Mouse (Mus musculus) liver, adult 10 weeks (tissue): ENCODE results near the gene Emc9. TPM values are rescaled to one million over a fixed set of nuclear protein-coding genes. Genes with fewer than 3 reads are reported as not detected.

Experiments used
- polyA plus RNA-seq: library from polyadenylated mRNA; stranded (reverse); fragments of 350-450 nt; fragmentation: Illumina TruSeq; extraction: RNeasy Lipid Tissue Mini Kit (QIAGEN cat#74804); gene quantifications from one replicate; pipeline ENCODE4 v1.2.3, GENCODE M21; 2014; ENCODE audit warnings: low read depth, low replicate concordance

The Emc9 gene
- polyA plus RNA-seq, result 9.1 TPM

GRCm38 (mm10) chr14:55584702-55585565, at the start of gene Emc9:
TSS of gene Emc9 (minus strand) at chr14:55585302.

DNA sequence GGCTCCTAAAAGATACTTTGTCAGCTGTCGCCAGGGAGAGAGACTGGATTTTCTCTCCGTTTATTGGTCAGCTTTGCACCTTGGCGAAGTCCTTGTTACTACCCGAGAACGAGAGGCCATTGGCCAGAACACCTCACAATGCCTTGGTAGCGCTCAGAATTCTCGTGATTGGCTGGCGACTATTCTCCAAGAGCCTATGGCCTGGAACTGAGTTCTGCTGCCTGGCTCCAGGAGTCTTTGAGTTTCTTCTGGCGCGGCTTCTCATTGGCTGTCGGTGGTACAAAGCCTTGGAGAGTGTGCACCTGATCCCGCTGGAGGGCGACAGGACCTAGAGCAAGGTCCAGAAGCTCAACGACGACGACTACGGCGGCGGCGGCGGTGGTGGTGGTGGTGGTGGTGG, 32.7 kb upstream of the Emc9 start, which contains the start of gene Rec8:
Gene Rec8 (plus strand): TSS at position 216 of the 400 bp plus-strand sequence.

DNA sequence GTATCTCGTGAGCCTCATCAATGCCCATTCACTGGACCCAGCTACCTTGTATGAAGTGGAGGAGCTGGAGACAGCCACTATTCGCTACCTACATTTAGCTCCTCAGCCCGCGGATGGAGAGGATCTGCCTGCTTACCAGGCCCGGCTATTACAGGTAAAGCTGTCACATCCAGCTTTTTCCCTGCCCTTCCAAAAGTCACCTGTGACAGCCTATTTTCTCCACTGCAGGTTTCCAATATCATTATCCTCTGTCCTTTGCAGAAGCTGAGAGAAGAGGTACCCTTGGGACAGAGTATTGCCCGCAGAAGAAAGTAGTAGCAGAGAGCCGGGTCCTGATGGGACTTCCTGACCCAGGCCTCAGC, 18.1 kb upstream of the Emc9 start, which contains the start of gene Irf9:
Gene Irf9 (plus strand): TSS at position 301 of the 362 bp plus-strand sequence.

DNA sequence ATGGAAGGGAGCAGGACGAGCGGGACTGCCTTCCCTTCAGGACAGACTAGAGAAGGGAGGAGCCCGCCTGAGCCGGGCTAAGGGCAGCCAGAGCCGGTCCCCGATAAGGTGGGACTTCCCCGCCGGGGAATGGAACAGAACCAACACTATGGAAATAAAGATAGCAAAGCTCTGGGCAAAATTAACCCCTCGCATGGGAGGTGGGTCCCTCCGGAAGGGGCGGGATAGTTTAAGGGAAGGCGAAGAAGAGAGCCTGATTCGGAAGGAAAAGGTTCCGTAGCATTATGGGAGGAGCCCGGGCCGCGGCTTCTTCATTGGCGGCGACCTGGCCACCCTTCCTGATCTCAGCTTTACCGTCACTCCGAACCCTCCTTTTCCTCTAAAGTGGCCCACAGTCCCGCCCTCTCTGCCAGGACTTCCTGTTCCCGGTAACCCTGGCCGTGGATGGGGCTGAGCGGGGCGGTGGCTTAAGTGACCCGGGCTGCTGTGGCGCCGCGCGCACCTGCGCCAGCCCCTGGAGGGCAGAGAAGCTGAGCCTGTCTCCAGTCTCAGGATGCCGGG, 6.3 kb upstream of the Emc9 start, which contains the start of gene Rnf31:
Gene Rnf31 (plus strand): TSS at position 378 of the 561 bp plus-strand sequence.

DNA sequence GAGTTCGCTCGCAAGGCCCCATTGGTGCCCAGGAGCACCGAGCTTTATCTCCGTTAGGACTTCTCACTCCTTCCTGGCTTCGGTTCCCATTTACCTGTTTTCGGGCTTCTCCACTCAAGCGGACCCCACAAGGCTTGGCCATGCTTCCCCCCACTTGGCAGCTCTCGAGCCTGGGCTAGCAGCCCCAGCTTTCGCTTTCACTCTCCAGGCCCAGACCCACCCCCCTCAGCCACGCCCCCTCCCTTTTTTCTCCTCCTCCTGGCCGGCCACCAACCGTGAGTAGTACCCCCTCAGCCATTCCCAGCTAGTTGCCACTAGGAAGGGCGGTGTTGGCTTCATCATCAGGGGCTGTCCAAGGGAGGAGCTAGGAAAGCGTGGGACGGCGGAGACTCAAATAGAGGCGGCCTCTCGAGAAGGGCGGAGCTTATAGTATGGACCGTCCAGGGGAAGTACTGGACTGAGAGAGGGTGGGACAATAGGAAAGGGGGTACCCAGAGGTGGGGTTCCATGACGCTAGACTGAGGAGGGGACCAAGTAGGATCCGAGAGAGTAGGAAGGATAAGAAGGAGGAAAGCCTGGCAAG, 5.7 kb upstream of the Emc9 start, which contains the start of gene Psme2:
Gene Psme2 (minus strand): TSS at position 366 of the 583 bp plus-strand sequence.

DNA sequence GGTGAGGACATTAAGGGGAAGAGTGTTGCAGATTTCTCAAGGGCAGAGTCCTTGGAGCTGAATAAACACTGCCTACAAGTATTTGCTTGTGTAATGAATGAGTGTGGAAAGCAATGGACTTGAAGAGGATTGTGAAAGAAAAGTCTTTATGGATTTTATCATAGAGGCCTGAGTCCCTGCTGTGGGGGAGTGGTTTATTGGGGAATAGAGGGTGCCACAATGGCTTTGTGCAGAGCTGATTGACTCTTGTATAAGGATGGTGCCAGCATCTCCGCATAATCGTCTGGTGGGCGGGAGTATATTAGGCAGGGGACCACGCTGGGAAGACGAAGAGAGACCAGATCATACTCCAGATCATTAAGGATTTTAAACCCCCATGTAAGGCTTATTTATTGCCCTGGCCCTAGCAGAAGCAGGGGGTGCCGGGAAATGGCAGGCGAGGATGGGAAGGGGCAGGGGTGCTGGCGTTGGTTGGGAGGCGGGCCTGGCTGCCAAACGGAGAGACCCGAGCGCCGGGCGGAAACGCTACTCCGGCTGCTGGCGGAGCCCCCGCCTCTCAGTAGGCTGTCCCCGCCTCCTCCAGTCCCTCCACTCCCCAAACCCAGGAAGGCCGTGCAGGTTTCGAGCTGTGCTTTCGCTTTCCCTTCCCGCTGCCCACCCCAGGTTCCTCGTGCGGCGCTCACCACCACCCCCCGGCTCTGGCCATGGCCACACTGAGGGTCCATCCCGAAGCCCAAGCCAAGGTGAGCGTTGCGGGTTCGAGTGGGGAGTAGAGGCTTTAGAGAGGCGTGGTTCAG, 7.0 kb downstream of the Emc9 start, which contains the start of gene Psme1:
Gene Psme1 (plus strand): TSS at position 253 of the 797 bp plus-strand sequence.

DNA sequence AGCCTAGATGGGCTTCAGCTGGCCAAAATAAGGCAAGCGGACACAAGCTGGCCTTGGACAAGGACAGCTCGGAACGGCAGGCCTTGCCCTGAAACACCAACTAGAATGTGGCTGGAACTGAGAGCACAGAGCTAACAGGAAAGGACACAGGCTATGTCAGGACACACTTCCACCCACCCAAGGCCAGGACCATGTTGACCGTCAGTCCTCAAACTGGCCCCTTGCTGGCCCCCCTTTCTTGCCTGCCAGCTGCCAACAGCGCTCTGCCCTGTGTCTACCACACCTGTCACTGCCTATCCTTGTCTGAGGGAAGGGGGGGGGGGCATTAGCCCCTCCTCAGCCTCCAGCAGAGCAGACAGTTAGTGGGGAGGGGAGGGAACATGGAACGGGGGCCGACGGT, 9.8 kb downstream of the Emc9 start, which contains the start of gene Fitm1:
Gene Fitm1 (plus strand): TSS at position 316 of the 400 bp plus-strand sequence.

DNA sequence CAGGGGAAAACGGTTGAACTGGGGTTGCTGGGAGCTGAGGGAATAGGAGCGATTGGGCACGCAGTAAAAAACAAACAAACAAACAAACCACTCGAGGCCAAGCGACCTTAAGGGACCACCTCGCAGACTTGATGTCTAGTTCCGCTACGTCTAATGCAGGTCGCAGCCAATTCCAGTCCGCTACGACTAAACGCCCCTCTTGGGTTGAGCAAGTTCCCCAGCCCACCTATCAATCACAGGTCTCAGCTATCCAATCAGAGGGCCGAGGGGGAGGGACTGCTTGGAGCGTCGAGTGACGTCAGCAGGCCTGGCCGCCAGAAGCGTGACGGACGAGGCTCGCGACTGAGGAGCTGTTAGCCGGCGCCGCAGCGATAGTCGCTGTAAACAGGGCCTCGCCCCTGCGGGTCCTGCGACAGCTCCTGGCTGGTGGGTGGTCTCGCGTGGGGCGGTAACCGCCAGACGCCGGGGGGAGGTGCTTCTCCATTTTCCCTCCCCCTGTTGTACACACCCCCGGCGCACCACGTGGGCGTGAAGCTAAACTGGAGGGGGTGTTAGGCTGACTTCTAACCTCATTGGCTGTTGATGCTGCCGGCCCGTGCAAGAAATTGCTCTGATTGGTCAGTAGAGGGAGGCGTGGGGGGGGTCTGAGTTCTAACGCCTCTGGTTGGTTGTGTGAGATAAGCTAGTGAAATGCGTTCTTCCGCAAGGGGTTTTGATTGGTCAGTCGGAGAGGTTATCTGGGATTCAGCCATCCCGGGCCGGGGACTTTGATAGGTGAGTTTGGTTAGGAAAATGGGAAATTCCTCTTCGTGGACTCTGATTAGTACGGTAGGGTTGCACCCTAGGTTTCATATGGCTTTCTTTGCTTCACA, 24.7 kb downstream of the Emc9 start, which contains the start of gene A730061H03Rik:
Gene A730061H03Rik (minus strand): TSS at position 205 of the 872 bp plus-strand sequence.

GRCm38 (mm10) chr14:55559799-55560201, 25.3 kb downstream of the Emc9 start, which contains the start of gene Dcaf11:
TSS of gene Dcaf11 (plus strand) at chr14:55560006.

DNA sequence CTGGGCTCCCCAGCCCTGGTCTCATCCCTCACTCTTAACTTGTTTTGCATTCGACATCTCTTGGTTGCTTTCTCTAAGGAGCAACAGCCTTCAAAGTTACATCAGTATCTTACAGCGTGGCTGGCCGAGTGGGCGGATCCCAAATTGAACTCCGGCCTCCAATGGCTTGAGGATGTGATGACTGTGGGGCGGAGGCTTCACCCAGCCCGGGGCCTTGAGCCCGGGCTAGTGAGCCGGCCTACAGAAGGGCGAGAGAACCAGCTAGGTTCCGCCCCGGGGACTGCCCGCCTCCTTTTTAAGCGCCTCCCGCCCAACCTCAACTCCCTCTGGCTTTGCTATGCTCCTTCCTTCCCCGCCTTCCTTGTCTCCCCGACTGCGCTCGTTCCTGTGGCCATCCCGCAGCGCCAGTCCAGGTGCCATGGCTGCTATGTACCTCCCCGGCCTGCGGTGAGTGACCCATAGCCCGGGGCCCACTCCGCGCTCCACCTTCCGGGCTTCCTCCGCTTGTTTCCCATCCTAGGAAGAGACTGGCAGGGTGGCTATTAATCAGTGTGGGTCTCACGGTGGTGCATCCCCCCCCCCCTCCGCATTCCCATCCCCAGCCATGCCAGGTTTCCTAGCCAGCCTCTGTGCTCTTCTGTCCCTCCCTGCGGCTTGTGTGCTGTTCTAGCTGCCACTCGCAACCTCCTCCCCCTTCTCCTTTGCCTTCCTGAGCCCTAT, 44.9 kb downstream of the Emc9 start, which contains the start of gene Pck2:
Gene Pck2 (plus strand): TSS at position 200 of the 720 bp plus-strand sequence.

Other genes starting within 250 kb of the Emc9 start
- gene Dhrs4, start 106.5 kb downstream of the Emc9 start, polyA plus RNA-seq, result 110 TPM
- gene Carmil3, start 94.7 kb downstream of the Emc9 start, polyA plus RNA-seq, result not detected
- not detected for gene Cpne6, start 74.9 kb downstream of the Emc9 start, polyA plus RNA-seq
- not detected for gene Nrl, start 60.3 kb downstream of the Emc9 start, polyA plus RNA-seq
- gene Pck2, start 45.0 kb downstream of the Emc9 start, polyA plus RNA-seq, result 0.24 TPM
- 82.7 TPM for gene Dcaf11, start 25.3 kb downstream of the Emc9 start, polyA plus RNA-seq
- gene A730061H03Rik, start 24.9 kb downstream of the Emc9 start, polyA plus RNA-seq, result not detected
- gene Fitm1, start 9.7 kb downstream of the Emc9 start, polyA plus RNA-seq, result 0.87 TPM
- gene Psme1, start 7.2 kb downstream of the Emc9 start, polyA plus RNA-seq, result 149 TPM
- 129 TPM for gene Psme2, start 5.8 kb upstream of the Emc9 start, polyA plus RNA-seq
- 3.8 TPM for gene Rnf31, start 6.4 kb upstream of the Emc9 start, polyA plus RNA-seq
- gene Irf9, start 18.3 kb upstream of the Emc9 start, polyA plus RNA-seq, result 28.2 TPM
- gene Rec8, start 32.7 kb upstream of the Emc9 start, polyA plus RNA-seq, result 0.24 TPM
- gene Ipo4, start 50.7 kb upstream of the Emc9 start, polyA plus RNA-seq, result 5.0 TPM
- gene Gm49378, start 52.6 kb upstream of the Emc9 start, polyA plus RNA-seq, result 0.66 TPM
- gene Tm9sf1, start 58.5 kb upstream of the Emc9 start, polyA plus RNA-seq, result 26.3 TPM
- not detected for gene Tssk4, start 64.9 kb upstream of the Emc9 start, polyA plus RNA-seq
- gene Mdp1, start 75.2 kb upstream of the Emc9 start, polyA plus RNA-seq, result 9.9 TPM
- 16.3 TPM for gene Gmpr2, start 86.6 kb upstream of the Emc9 start, polyA plus RNA-seq
- gene Nedd8, start 86.8 kb upstream of the Emc9 start, polyA plus RNA-seq, result 75.4 TPM
- 4.1 TPM for gene Tinf2, start 96.5 kb upstream of the Emc9 start, polyA plus RNA-seq
- 0.66 TPM for gene Tgm1, start 128.6 kb upstream of the Emc9 start, polyA plus RNA-seq
- gene Rabggta, start 137.0 kb upstream of the Emc9 start, polyA plus RNA-seq, result 1.4 TPM
- 50.2 TPM for gene Dhrs1, start 160.4 kb upstream of the Emc9 start, polyA plus RNA-seq
- gene Nop9, start 160.4 kb upstream of the Emc9 start, polyA plus RNA-seq, result 5.4 TPM
- 47.4 TPM for gene Cideb, start 173.2 kb upstream of the Emc9 start, polyA plus RNA-seq
- gene Ltb4r2, start 176.1 kb upstream of the Emc9 start, polyA plus RNA-seq, result 0.24 TPM
- gene Ltb4r1, start 180.7 kb upstream of the Emc9 start, polyA plus RNA-seq, result not detected
- gene Adcy4, start 198.8 kb upstream of the Emc9 start, polyA plus RNA-seq, result 0.58 TPM
- gene Ripk3, start 203.6 kb upstream of the Emc9 start, polyA plus RNA-seq, result 0.53 TPM
- not detected for gene Nfatc4, start 237.8 kb upstream of the Emc9 start, polyA plus RNA-seq